Mouse (Mus musculus): Measurements from ENCODE around the gene Fkbp3. TPM values are rescaled to one million over a fixed set of nuclear protein-coding genes. Genes with fewer than 3 reads are reported as not detected.

The Fkbp3 gene
- polyA plus RNA-seq, 1 experiment = 311 TPM

DNA sequence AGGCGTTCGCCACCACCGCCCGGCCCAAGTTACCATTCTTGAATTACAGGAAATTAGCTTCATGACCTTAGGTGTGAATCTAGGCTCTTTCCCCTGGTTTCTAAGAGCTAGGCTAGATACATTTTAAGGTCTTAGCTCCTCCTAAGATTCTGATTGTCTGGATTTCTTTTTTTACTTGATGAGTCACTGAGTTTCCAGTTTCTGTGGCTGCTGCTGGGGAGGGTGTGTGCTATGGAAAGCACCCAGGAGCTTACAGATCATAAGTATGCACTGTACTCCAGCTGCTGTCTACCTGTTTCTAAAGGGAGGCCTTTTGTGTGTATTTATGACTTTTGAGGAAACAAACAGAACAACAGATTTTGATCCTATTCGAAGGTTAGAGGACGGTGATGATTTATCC, 51.0 kb downstream of the Fkbp3 start:
- 97% methylated on average over 6 of the region's 6 CpGs for WGBS
- Histone ChIP-seq H3K27me3 (ENCODE audit: control insufficient read depth, insufficient read depth, low read length) (no peaks in the 10 kb centered on the region), H3K4me3 (replicated peaks; ENCODE audit: insufficient read depth, low read depth, low read length) (no peak overlapping the region), H3K4me1 (ENCODE audit: control insufficient read depth, insufficient read depth, low read length) (no peaks in the 10 kb centered on the region), H3K27ac (ENCODE audit: insufficient read depth, low read length) (no peak overlapping the region)
- DNase-seq = no peak
- no peak for TF ChIP-seq POLR2A (IDR thresholded peaks at IDR 0.05; ENCODE audit: borderline replicate concordance, insufficient read depth, low read length)
- TF ChIP-seq CTCF (IDR thresholded peaks at IDR 0.05; ENCODE audit: borderline replicate concordance, insufficient read depth, low read depth, low read length) = no peak

Other genes with a start within 250 kb of the Fkbp3 start
- 8.0 and 9.0 TPM in 2 replicates for gene Gm527, start 156.1 kb downstream of the Fkbp3 start, polyA plus RNA-seq (2012; rRNA removed)
- gene Klhl28, start 108.5 kb downstream of the Fkbp3 start, polyA plus RNA-seq (2012; rRNA removed) = 11.5 and 11.6 TPM in 2 replicates
- gene Togaram1, start 108.2 kb downstream of the Fkbp3 start, polyA plus RNA-seq (2012; rRNA removed) = 15.3 and 15.7 TPM in 2 replicates
- gene Prpf39, start 37.7 kb downstream of the Fkbp3 start, polyA plus RNA-seq (2012; rRNA removed) = 48.6 and 51.9 TPM in 2 replicates
- gene Fancm, start 1.6 kb upstream of the Fkbp3 start, polyA plus RNA-seq (2012; rRNA removed) = 6.5 and 9.9 TPM in 2 replicates
- gene Mis18bp1, start 98.6 kb upstream of the Fkbp3 start, polyA plus RNA-seq (2012; rRNA removed) = 0.07 and 0.08 TPM in 2 replicates
- gene Wdr20rt, start 151.5 kb upstream of the Fkbp3 start, polyA plus RNA-seq (2012; rRNA removed) = not detected in 2 replicates

All from cerebellum, adult 2 months (tissue).